Mouse (Mus musculus): ENCODE data around the gene Msantd1.

- TF ChIP-seq CTCF (IDR thresholded peaks at IDR 0.05; ENCODE audit: control insufficient read depth, insufficient read depth, low read length) (no peak), POLR2A (IDR thresholded peaks at IDR 0.05; ENCODE audit: borderline replicate concordance, control insufficient read depth, low read depth, low read length) (no peak)
Measured at GRCm38 (mm10) chr5:34949769-34950211, 42.0 kb downstream of the Msantd1 start.

All from bone marrow, adult 2 months (tissue).